Mouse (Mus musculus) inflammation-experienced regulatory T-cells, adult 6 months (primary cell): ENCODE results near the gene Cdon. TPM values are rescaled to one million over a fixed set of nuclear protein-coding genes. Genes with fewer than 3 reads are reported as not detected.

Source experiments
- ATAC-seq: one replicate; pipeline ENCODE4 v1.8.0; 2017
- polyA plus RNA-seq, 3 experiments: library from polyadenylated mRNA; unstranded; fragments of 100-300 nt; shearing (Covaris generic); gene quantifications; one replicate each; pipeline ENCODE4 v1.2.1; 2017

The Cdon gene
- polyA plus RNA-seq = 1 to 10 TPM; 2.6 to 3.6 (median 3.2) TPM

- peak; percentile 78 for ATAC-seq
Measured at GRCm38 (mm10) chr9:35420805-35421719, at the start of gene Cdon. Gene Cdon (plus strand): TSS chr9:35421128.

GRCm38 (mm10) chr9:35372324-35373101 is 48.4 kb upstream of the Cdon start:
- no peak for ATAC-seq

- no peak for ATAC-seq
Measured at GRCm38 (mm10) chr9:35377916-35378315, 43.0 kb upstream of the Cdon start.

DNA sequence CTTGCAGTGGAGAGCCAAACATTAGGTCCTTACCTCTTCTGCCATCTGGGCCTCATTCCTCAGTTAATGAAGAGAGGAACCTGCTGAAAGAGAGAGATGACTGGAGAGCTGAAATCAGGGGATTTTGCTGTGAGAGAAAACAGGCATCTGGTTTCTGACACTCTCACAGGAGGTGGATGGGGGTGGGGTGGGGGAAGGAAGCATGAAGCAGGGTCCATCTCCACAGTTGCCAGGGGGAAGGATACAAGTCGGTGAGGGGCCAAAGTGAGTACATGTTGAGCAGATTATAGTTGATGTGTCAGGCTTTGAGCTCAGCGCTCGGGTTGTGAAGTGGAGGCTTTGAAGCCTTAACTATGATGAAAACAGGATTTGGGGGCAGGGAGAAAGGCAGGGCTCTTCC is 41.9 kb upstream of the Cdon start:
- no peak for ATAC-seq

DNA sequence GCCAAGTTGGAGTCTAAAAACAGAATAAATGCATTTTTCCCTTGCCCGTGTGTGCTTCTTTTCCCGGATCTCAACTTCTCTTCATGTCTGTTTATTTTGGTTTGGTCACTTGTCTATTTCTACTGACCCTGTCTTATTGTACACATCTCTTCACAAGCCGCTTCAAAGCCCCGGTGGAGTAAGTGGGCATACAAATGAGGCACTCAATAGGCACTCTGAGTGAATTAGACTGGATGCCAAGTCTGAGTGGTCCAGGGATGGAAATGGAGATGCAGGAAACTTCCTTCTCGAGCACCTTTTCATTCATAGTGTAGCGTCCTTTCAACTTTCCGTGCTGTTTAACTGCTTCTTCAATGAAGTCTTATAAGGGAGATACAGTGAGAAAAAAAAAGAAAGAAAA is 21.0 kb upstream of the Cdon start:
- ATAC-seq = no peak

DNA sequence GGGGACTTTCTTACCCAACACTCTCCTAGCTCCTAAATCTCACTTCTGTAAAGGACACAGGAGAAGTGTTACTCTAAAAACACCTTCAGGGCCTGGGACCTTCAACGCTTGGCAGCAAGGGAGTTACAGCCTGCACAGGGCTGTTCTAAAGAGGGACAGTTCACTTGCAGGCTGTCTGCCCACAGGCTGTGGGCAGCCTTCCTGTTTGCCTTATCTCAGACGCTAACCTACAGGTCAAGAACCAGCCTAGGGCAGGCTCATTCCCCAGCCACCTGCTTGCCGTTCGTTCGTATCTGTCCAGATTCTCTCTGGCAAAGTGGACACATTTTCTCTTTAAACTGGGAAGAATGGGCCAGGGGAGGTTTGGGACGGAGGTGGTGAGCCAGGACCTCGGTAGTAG is 20.5 kb upstream of the Cdon start:
- ATAC-seq = no peak

DNA sequence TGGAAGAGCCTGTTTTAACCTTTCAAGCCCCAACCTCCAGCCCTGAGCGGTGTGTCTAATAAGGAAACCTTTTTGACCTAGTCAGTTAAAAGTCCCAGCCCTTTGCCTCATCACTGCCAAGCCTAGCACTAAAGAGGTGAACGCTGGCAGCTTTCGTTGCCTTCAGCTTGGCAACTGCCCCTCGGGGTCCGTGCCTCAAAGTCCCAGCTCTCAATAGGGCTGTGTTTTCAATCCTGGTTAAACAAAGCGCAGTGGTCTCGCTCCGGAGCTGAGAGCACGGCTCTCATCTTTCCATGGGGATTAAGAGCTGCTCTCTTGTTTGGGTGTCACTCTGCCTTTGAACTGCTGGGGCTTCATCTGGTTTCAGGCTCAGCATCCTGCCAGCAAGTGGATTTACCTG is 20.1 kb upstream of the Cdon start:
- no peak for ATAC-seq

DNA sequence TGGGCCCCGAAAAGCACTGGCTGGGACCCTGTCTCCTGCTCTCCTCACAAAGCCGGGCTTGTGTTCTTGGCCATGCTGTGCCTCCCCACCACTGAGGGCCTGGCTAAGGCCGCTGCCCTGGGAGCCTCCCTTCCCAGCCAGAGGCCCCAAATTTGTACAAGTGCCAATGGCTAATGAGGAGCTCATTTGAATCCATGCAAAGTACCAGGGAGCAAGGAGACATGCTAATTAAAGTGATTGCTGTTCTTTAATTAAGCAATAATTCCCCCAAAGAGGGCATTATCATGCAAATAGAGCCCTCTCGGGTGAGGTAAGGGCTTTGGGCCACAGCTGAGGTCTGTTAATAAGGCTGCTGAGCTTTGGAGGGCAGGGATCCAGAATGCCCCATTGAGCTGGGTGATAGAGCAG is 18.3 kb upstream of the Cdon start:
- no peak for ATAC-seq

DNA sequence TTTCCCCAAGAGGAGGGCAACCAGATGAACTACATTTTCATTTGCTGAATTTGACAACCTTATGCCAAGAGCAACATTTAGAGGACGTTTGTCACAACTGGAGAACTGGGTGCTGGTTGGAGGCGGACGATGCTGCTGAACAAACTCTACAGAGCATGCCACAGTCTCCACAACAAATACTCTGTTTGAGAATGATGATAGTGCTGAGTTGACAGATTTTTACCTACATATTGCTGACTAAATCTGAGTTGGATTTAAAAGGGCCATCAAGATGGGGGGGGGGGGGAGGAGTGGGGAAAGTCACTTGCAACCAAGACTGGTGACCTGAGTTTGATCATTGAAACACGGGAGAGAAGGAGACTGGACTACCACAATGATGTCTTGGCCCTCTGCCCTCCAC is 17.4 kb upstream of the Cdon start:
- ATAC-seq = no peak

- no peak for ATAC-seq
Measured at GRCm38 (mm10) chr9:35405038-35405905, 15.7 kb upstream of the Cdon start.

DNA sequence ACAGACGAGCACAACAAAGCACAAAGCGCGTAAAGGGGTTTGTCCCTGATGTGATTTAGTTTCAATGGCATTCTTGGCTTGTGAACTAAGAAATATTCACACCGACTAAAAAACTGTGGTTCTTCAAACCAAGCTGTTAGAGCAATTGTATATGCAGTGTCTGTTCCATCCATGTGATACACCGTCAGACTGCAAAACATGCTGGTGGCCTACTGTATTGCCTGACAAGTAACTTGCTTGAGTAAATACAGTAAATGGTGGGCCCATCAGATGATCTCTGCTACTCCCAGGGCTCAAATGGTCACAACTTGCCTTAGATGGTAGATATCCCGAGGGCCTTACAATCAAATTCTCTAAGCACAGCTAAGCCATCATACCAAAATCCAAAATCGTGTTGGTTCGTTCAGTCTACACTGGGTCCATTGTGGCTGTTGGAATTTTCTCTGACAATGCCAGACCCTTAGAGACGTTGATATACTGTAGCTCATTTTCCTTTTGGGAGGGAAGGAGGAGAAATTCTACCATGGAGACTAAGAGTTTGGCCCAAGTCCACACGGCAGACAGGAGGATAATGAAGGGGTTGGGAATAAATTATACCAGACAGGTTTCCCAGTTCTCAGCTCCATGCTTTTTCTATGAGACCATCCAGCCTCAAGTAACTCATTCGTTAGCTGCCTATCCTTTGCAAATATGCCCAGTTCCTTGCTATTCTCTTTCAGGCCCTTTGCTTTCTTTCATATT is 9.5 kb upstream of the Cdon start:
- no peak for ATAC-seq

- ATAC-seq = no peak
Measured at GRCm38 (mm10) chr9:35411975-35412374, 9.0 kb upstream of the Cdon start.

GRCm38 (mm10) chr9:35421730-35422235 is 855 bp downstream of the Cdon start:
- ATAC-seq = peak; percentile 63

GRCm38 (mm10) chr9:35422405-35422941 is 1.5 kb downstream of the Cdon start:
- ATAC-seq = no peak

- ATAC-seq = peak; percentile 68
Measured at GRCm38 (mm10) chr9:35423265-35423664, 2.3 kb downstream of the Cdon start.

DNA sequence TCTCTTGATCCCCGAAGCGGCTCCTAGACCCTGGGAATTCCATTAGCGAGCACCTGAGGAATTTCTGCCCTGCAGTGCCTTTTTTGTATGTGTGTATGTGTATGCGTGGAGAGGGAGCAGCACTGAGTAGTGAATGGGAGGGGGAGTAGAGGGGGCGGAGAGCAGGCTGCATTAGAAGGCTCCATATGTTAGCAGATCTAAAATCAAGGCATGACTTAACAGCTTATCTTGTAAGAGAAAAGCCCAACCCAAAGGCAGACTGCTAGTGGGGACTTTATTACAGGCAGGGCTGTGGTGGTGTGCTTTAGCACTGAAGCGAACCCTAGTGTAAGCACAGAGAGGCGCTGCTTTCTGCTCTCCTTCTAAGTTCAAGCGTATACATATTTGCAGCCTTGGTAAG is 3.7 kb downstream of the Cdon start:
- ATAC-seq = no peak

DNA sequence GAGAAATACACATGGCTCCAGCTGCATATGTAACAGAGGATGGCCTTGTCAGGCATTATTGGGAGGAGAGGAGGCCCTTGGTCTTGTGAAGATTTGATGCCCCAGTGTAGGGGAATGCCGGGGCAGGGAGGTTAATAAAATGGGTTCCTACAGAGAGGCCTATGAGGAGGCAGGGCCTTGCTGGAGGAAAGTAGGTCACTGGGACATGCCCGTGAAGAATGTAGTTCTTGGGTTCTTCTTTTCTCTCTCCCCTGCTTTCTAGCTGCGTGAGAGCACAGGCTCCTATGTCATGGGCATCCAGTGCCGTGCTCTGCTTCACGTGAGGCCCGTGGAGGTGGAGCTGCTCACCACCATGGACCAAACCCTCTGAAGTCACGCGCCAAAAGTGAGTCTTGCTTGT is 9.5 kb downstream of the Cdon start:
- ATAC-seq = peak; percentile 47

DNA sequence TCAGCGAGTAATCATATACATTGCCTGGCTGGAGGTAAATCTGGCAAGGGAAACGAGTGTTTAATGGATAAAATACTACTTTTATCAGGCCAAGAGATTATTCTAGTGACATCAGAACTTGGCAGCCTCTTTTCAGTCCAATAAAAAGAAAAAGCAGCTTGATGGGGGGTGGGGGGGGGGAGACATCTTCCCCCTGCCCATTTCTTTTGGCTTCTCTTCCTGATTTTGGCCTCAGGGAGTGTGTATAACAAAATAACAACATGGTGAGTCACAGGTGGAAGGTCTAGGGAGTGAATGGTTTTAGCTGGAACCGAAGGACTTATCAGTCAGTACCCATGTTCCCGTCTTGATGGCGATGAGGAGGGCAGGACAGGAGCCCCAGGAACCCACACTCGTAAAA is 10.5 kb downstream of the Cdon start:
- ATAC-seq = no peak

DNA sequence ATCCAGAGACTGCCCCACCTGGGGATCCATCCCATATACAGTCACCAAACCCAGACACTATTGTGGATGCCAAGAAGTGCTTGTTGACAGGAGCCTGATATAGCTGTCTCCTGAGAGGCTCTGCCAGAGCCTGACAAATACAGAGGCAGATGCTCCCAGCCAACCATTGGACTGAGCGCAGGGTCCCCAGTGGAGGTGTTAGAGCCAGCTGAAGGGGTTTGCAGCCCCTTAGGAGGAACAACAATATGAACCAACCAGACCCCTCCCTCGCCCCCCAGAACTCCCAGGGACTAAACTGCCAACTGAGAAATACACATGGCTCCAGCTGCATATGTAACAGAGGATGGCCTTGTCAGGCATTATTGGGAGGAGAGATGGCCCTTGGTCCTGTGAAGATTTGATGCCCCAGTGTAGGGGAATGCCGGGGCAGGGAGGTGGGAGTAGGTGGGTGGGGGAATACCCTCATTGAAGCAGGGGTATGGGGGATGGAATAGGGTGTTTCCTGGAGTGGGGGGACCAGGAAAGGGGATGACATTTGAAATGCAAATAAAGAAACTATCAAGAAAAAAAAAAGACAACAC is 11.9 kb downstream of the Cdon start:
- peak; percentile 13 for ATAC-seq

GRCm38 (mm10) chr9:35434340-35434739 is 13.4 kb downstream of the Cdon start:
- no peak for ATAC-seq

DNA sequence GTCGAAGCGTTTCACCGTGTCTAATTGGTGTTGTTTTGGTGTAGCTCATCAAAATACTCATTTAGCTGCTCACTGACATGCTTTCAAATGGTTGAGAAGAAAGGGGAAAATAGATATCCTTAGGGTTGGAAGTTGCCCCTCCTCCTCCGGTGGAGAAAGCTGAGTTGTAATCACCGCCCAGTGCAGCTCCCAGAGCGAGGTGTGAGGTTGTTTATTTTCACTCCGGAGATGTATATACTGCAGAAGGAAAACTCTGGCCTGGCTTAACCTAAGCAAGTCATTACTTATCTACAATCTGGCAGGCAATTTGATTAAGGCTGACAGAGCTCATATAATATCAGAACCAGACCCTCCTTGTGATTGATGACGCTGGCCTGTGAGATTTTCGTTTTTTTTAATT is 14.6 kb downstream of the Cdon start:
- ATAC-seq = no peak
